Mouse (Mus musculus) adrenal gland, adult (tissue): ENCODE measurements at regions not wholly inside any gene's neighbourhood (a gene's known extent, or its start where the extent isn't known, plus 50 kb on each side); places are given as distances from the start of the nearest gene placed in this dataset.
"Not testable (repeated sequence)": the region's sequence is repeated elsewhere in the genome, so short reads cannot be mapped to it uniquely, and the experiment has no call there.

ENCODE experiments used
- DNase-seq, 2 experiments: peaks; one replicate each; pipeline ENCODE4 v3.0.0; 2022 to 2023; ENCODE audit warnings: low spot score in 1 of 2; ENCODE audit not compliant: inconsistent age in 2 of 2

DNA sequence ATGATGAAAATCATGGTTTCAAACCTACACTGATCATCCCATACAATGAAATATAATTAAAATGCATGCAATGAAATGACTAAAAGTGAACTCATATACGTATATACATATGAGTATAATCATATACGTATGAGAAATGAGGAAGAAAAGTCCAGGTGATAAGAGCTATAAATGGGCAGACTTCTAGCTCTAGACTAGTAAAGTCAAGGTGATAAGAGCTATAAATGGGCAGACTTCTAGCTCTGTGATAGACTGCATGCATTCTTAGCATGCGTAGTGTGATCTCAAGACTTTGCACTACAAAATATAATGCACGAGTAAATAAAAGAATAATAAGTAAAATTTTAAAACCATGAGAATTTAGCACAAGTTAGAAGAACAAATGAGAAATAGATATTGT, 606.2 kb upstream of the Gpc5 start:
- no peak for DNase-seq

DNA sequence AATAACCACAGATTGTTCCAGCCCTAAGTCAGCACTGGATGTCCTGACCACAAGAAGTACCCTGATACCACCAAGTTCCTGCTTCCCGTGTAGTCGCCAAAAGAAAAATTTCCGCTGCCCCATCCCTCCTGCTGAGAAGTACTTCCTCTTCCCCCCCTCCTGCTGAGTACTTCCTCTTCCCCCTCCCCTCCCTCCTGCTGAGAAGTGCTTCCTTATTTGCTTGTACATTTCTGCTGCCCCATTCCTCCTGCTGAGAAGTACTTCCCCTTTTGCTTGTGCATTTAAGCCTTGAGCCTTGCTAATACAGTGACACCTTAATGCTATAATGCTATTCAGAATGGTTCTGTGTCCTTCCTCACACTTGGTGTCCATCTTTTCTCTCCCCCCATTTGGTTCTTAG, 598.6 kb upstream of the Gpc5 start:
- DNase-seq, result not testable (repeated sequence)

DNA sequence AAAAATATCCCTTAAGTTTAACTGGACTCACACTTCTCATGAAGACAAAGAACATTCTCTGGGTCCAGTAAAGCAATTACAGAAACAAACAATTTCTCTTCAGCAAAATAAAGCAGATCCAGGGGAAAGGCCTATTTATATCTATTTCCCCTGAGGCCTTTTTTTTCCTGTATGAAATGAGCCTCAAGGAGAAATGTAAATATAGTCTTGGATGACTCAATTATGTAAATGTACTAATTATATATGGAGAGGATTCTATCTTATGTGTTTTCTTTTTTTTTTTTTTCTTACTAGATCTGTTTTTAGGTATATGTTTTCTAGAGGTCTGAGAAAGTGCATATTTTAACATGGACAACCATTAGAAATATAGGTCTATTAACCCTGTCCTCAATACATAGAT, 587.0 kb upstream of the Gpc5 start:
- DNase-seq, result no peak

DNA sequence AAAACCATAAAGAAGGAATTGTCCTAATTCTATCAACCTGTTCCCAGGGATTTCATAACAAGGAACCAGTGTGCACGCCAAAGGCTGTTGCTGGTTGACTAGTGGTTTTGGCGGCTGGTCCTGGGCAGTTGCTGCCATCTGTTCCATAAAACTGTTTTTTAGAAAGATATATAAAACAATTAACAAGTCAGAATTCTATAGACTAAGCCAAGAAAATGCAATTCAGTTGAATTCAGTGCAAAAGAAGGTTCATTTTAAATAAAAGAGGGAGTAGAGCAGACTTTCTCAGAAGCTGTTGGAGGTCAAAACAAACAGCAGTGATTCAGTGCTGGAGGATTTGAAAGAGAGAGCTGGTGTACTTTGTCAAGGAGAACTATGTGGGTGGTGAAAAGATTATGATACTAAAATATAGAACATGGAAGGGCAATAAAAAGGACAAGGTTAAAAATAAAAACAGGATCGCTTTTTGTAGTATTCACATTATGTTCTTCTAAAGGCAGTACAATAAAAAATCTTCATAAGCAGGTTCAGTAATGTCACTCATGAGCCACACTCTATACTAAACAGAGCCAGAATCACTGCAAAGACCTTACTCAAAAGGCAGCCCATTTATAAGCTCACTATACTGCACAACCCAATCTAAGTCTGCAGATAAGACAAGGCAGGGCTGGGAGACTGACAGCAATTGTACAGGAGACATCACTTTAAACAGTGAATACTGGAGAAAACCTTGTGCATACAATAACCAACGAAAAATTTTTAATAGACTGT, 543.9 kb upstream of the Gpc5 start:
- DNase-seq, result peak in 1 of 2 experiments; percentile 40

DNA sequence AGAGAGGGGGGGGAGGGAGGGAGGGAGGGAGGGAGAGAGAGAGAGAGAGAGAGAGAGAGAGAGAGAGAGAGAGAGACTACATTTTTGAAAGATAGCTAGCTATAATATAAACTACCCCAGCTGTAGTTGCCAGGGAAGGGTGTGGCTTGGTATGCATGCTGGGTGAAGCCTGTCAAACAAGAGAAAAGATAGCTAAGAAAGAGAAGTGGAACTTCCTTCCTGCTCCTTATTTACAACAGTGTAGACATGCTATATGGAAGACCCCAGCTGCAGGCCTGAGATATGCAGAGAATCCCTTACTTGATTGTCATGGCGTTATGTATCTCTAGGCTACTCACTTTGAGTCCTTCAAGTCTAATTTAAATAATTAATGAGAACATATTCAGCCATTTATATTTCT, 542.9 kb upstream of the Gpc5 start:
- DNase-seq, result no peak

DNA sequence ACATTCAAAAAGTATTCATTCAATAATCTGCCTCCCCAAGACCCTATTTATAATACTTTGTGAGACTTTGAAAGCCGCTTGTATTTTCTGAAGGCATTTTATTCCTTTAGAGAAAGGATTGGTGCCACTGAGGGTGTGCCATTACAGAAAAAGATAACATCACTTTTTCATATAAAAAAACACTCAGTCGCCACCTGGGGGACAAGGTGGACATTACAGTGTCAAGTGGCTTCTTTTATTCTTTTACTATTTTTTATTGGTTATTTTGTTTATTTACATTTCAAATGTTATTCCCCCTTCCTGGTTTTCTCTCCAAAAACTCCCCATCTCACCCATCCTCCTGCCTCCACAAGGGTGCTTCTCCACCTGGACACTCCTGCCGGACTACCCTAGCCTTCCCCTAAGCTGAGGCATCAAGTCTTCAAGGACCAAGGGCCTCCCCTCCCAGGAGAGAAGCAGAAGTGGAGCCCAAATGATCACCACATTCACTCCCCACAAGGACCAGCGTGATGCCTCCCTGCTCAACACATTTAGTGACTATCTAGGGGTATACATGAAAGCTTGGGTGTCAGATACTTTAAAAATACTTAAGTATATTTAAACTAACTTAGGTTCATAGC, 525.5 kb upstream of the Gpc5 start:
- no peak for DNase-seq

DNA sequence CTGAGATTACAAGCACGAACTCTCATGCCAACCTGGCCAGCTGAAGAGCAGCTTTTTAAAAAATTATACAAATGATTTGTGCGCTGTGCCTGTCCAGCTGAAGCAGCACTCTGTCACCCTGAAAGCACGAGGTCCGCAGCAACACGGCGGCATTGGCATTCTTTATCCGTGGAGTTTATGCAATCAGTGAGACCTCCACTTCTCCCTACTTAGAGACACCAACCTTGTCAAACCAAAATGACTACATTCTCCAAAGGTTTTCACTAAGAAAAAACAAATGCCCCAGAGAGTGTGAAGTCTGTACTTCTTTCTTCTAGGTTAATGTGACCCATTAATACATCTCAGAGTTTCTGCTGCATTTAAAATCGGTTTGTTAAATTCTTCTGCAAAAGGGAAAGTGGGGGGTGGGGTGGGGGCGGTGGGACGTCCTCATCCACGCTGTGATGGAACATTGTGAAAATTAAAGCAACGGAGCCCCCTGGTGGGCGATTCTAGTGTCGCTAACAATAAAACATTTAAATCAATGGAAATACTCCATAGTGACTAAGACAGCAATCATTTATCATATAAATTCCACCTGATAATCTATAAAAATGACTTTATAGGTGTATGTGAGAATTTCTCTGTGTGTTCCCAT, 524.2 kb upstream of the Gpc5 start:
- peak in 1 of 2 experiments; percentile 62 for DNase-seq

DNA sequence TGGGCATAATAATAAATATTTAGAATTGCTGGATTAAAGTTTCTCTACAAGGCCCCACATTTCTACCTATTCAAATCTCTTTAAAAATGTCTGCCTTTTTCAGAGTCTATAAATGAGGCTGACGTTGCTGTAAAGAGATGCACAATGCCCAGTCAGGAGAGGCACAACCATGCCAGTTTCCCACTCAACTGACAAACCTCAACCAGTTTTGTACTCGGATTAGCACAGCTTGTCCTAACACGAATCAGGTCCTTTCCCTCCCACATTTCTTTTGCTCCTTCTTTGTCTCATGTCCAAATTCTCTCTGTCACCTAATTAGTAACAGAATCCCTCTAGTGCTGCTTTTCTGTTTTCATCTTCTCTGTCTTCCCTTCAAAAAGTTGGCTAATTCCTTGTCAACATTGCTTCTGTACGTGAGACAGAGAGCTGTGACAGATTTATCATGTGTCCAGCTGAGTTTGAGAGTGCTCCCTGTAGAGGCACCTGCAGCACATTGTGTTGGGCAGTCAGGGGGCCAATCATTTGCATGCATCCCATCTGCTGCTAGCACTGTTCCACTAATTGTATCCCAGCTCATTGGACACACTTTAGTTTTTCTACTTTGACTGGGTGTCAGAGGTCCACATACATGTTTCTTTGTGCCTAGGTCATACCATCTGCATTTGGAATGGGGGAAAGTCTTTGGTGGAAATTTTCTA, 504.5 kb upstream of the Gpc5 start:
- no peak for DNase-seq

DNA sequence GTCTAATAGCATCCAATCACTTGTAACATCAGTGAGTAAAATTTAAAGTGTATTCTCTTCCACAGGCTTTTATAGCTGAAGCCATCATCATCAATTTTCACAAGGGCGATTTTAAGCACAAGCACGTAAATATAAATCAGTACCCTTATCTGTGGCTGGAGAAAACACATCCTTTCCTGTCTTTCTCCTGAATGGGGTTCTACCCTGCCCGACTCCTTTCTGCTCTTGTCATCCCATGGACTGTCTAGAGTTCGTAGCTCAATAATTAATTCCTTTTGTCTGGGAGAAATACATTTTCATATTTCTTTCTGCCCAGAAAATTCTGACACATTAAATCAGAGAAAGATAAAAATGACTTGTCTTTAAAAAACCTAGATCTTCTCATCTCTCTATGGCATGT, 482.7 kb upstream of the Gpc5 start:
- DNase-seq, result no peak

DNA sequence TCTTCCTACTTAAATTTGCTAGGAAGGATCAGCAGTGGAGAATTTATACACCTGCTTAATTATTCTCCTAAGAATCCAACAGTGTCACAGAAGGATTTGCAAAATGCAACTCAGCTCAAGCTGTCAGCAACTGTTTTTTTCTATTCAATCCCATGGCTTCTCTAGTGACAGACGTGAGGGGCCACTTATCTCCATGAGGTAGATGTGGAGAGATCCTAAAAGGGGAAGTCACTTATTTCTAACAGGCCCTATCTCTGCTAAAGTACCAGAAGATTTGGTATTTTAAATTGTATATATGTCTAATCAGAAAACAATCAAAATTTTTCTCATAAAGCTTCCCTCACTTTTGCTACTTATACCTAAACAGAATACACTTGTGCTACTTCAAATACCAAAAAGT, 479.6 kb upstream of the Gpc5 start:
- no peak for DNase-seq

DNA sequence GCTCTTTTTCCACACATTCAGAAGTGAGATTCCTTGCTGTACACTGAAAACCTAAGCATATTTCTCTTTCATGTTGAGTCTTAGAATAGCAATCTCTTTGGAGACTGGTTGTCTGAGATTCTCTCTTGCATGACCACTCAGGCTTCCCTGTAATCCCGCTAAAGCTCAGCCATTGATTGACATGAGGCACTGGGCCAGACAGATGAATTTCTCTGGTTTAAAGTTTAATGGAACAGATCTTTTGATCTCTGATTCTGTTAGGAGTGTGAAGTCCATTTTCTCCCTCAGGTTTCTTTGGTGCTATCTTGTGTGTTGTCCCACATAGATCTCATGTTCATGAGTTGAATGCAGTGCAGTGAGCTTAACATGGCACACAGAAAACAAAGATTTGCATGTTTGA, 435.4 kb upstream of the Gpc5 start:
- DNase-seq, result no peak

DNA sequence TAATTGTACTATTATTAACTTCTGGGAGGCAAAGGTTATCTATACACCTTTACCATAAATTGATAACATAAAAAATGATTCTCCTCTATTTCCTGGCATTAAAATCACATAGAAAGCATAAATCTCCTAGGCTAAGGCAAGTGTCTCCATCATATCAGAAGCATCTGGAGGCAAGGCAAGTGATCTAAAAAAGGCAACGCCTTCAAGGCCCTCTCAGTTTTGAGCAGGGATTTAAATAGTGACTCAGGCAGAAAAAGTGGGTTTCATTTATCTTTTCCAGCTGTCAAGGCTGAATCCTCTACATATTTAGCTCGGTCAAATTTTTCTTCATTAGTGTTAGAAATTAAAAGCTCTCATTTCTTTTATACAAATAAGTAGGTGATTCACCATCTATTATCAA, 430.0 kb upstream of the Gpc5 start:
- DNase-seq, result no peak

DNA sequence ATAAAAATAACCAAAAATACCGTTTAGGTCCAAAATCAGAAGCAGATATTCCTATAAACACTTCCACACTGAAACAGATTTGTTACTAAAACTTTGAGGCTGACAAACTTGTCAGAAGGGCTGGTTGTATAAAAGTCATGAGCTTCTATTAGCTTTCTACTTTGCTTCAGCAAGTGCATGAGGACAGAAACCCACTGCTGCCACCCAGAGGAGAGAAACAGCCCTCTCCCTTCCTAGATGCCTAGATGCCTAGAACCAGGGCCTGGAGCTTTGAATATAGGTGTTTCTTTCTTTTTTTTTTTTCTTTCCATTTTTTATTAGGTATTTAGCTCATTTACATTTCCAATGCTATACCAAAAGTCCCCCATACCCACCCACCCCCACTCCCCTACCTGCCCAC, 406.9 kb upstream of the Gpc5 start:
- DNase-seq, result peak in 1 of 2 experiments; percentile 15

DNA sequence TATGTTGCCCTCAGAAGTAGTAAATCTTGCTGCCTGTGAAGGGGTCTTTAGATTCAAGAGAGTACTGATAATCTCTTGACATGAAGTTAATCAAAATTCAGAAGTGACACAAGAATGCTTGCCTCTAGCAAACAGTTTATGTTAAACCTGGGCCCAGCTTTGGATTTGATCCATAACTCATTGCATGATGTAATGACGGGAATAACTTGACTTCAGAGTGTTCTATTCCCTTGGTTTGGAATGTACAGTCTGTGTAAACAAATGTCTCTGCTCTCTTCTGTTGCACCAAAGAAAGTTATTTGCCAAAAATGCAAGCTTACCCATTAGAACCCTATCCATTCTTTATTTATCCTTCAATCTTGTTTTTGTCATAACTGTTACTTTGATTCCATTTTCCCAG, 397.1 kb upstream of the Gpc5 start:
- no peak for DNase-seq

DNA sequence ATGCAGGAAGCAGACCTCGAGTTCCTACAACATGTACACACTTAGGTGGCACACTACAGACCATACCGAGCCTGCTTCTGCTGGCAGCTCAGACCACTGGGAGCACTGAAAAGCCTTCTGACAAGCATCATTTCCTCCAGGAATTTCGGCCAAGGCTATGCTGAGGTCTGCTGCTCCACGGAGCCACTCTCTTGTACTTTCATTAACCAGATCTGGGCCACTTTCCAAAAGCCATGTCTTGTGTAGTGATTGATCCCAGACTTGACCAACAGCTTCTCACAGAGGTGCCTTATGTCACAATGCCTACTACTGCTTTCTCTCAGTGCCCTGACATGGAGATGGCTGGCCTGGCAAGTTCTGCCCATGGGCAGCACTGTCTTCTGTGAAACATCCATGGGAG, 394.5 kb upstream of the Gpc5 start:
- DNase-seq, result no peak

DNA sequence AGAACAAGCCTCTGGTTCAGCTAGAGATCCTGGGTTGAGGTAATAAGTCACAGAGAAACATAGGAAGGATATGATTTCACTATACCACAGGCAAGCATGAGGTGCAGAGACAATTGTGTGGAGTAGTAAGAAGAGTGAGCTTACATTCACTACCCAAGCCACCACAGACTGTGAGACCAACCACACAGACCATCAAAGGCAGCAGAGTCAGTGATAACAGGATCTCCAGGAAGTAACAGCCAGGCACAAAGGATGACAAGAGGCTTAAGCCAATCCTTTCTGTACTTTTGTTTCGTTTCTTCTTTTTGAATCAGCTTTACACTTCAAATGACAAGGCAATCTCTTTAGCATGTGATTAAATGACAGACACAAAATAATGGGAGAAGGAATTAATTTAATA, 368.9 kb upstream of the Gpc5 start:
- no peak for DNase-seq

DNA sequence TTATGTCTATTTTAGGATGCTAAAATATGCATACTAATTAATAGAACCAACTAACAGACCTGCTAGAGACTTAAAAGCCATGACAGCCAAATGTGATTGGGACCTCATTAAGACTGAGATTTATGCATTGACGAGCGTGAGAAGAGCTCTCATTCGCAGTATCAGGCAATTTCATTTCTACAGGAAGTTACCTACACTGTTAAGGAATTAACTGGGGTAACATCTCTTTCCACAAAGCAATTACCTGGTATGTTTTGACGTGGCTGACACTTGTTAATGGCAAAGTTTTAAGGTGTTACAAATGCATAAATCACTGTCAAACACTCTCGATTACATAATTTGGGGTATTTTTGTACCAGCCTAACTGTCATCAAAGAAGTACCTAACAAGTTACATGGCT, 324.7 kb upstream of the Gpc5 start:
- no peak for DNase-seq

DNA sequence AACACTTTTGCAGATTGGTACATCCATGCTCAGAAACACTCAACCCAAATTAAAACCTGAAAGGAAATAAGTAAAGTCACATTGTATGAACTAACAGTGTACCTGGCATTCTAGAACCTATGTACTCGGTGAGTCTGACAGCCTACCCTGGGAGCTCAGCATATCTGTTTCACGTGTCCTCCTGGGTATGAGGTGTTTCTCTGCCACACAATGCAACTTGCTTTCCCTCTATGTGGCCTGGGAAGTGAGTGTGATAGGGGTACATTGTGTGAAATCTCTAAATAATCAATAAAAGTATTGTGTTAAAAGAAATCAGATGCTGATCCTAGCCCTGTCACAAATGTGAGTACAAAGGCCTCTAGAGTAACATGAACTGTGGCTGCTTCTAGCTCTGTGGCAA, 315.3 kb upstream of the Gpc5 start:
- no peak for DNase-seq

DNA sequence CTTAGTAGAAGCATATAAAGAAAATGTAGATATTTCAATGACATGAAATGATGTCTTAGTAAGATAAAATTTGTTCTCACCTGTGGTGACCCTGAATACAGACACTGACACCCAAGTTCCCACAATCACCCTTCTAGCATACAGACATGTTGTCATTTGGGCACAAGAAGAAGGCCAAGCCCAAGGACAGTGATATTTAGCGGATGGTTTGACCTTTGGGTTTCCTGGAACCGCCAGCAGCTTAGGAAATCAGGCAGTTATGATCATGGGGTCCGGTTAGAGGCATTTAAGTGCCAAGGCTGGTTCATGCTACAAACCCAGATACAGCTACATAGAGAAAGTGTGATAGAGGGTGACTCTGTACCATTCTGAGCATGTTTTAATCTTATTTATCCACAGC, 310.2 kb upstream of the Gpc5 start:
- peak; percentile 39 to 88 for DNase-seq

DNA sequence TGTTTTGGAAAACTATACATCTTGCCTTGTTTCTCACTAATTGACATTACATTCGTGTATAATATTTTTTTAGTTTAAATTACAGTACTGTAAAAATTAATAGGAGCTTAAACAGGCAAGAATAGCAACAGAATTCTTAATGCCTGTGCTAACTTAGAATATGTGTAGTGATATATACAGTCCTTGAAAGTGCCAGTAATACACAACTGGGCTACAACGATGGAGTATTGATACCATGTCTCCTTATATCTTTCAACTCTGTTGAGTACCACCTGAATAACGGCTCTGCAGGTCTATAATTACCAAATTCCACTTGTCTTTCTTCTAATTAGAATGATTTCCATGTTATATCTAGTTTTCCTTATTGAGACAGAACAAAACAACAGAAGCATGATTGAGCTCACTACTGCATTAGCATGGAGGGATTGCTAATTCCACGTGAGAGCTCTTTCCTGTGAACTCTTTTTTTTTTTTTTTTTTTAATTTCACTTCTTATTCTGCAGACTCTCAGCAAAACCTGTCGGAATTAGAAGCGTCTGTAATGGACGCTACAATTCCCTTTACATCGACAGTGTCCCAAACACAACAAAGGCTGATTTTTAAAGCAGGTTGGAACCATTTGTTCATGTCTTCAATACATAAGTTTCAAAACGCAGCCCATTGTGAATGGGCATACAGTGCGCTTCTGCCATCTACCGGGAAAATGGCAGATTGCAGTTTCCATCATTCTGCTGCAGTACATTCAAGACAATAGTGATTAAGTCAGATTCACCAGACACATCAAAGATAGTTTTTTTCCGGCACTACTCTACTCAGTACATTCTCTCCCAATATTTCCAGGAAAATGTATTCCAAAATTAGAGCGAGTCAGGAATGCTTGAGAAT, 300.8 kb upstream of the Gpc5 start:
- peak; percentile 41 to 90 for DNase-seq

DNA sequence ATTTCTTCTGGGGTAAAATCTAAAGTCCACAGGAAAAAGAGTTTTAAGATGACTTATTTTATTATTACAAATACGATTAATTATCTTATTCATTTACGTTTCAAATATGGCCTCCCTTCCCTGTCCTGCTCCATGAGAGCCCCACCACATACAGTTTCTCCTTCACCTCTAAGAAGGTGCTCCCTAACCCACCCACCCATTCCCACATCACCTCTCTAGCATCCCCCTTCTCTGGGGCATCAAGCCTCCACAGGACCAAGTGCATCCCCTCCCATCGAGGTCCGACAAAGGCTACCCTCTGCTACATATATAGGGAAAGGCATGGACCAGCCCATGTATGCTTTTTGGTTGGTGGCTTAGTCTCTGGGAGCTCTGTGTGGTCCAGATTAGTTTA, 300.2 kb upstream of the Gpc5 start:
- no peak for DNase-seq
